9 mouse cellular contexts compared by ENCODE assay signal in genomic region chr6:137541216-137542176, GRCm38 (mm10).
DNase-seq lines count a peak whose midpoint lies in the region; ATAC-seq and TF ChIP-seq lines count a peak whose summit lies in the region.
"Had no signal": no experiment of that assay in that cellular context is flagged by ENCODE, and none has a peak within 500 bp of the region (broad histone marks: within the 10 kb centered on the region; RNA-seq: fewer than 3 reads in every experiment).

No protein-coding gene starts in this region.

- TF ChIP-seq POLR2A in bone marrow macrophage, adult 2 months (IDR thresholded peaks at IDR 0.05; ENCODE audit: borderline replicate concordance, low read depth, low read length): no peak

- WGBS in kidney, postnatal 0 days: 51% methylated on average over 17 of the region's 17 CpGs
- WGBS in kidney, embryonic 14.5 days: 58% methylated on average over 17 of the region's 17 CpGs
- WGBS in liver, embryonic 13.5 days (ENCODE audit: insufficient replicate concordance): 26% methylated on average over 17 of the region's 17 CpGs
- 54% methylated on average over 17 of the region's 17 CpGs for WGBS in stomach, embryonic 14.5 days

- no peaks in the 10 kb centered on the region for H3K36me3 ChIP-seq in kidney, postnatal 0 days (ENCODE audit: insufficient read depth, low read length)
- no peaks in the 10 kb centered on the region for H3K36me3 ChIP-seq in kidney, embryonic 14.5 days (ENCODE audit: control insufficient read depth, insufficient read depth, low read length)
- H3K36me3 ChIP-seq in liver, embryonic 13.5 days: no peaks in the 10 kb centered on the region
- H3K36me3 ChIP-seq in stomach, embryonic 14.5 days (ENCODE audit: control insufficient read depth, insufficient read depth, low read length): no peaks in the 10 kb centered on the region

- DNase-seq in kidney, postnatal 0 days (ENCODE audit: low spot score): no peak
- no peak for DNase-seq in liver, embryonic 13.5 days
- DNase-seq in right cerebral cortex, adult 2 months (ENCODE audit: low spot score in 2 of 2): no peak
- no peak for DNase-seq in ovary, postnatal 36 days (ENCODE audit: low spot score)
- no peak for DNase-seq in heart, postnatal 36 days

- H3K27ac ChIP-seq in kidney, postnatal 0 days: no peak overlapping the region
- no peak overlapping the region for H3K27ac ChIP-seq in kidney, embryonic 14.5 days (ENCODE audit: low read depth, low read length)
- peak overlapping the region; percentile 36 for H3K27ac ChIP-seq in bone marrow macrophage, adult 2 months (ENCODE audit: insufficient read depth, low read depth, low read length)
- H3K27ac ChIP-seq in liver, embryonic 13.5 days: no peak overlapping the region
- peak overlapping the region; percentile 41; the same call in 1 of the 2 replicates for H3K27ac ChIP-seq in stomach, embryonic 14.5 days (ENCODE audit: low read length)

- no peak overlapping the region for H3K4me2 ChIP-seq in kidney, postnatal 0 days (ENCODE audit: low read length)
- H3K4me2 ChIP-seq in kidney, embryonic 14.5 days (replicated peaks; ENCODE audit: low read depth, low read length): no peak overlapping the region
- peak overlapping the region; percentile 44 for H3K4me2 ChIP-seq in liver, embryonic 13.5 days
- H3K4me2 ChIP-seq in stomach, embryonic 14.5 days (replicated peaks; ENCODE audit: low read depth, low read length): no peak overlapping the region

- peak; percentile 21 for ATAC-seq in kidney, postnatal 0 days (replicated peaks; ENCODE audit: low FRiP score, low read depth)
- no peak for ATAC-seq in kidney, embryonic 14.5 days (ENCODE audit: low FRiP score, low TSS enrichment)
- peak; percentile 64 for ATAC-seq in liver, embryonic 13.5 days (ENCODE audit: low read depth)
- no peak for ATAC-seq in stomach, embryonic 14.5 days (ENCODE audit: insufficient number of reproducible peaks, insufficient read depth, low FRiP score, low read depth)
- ATAC-seq: Patski had no signal

- no peaks in the 10 kb centered on the region for H3K27me3 ChIP-seq in kidney, postnatal 0 days (ENCODE audit: insufficient read depth, low read length)
- H3K27me3 ChIP-seq in kidney, embryonic 14.5 days (ENCODE audit: control insufficient read depth, insufficient read depth, low read length): no peaks in the 10 kb centered on the region
- H3K27me3 ChIP-seq in liver, embryonic 13.5 days: 0 out of 2 replicates have a peak, but pooled peaks cover 3% of the 10 kb centered on the region
- H3K27me3 ChIP-seq in stomach, embryonic 14.5 days (ENCODE audit: control insufficient read depth, insufficient read depth, low read length): no peaks in the 10 kb centered on the region
- H3K27me3 ChIP-seq: Patski had no signal

- no peaks in the 10 kb centered on the region for H3K9me3 ChIP-seq in kidney, postnatal 0 days (replicated peaks; ENCODE audit: low read length)
- no peaks in the 10 kb centered on the region for H3K9me3 ChIP-seq in kidney, embryonic 14.5 days (ENCODE audit: control insufficient read depth, low read length)
- H3K9me3 ChIP-seq in liver, embryonic 13.5 days (replicated peaks): no peaks in the 10 kb centered on the region
- no peaks in the 10 kb centered on the region for H3K9me3 ChIP-seq in stomach, embryonic 14.5 days (ENCODE audit: control insufficient read depth, low read depth, low read length)

- no peak overlapping the region for H3K4me3 ChIP-seq in kidney, postnatal 0 days (replicated peaks; ENCODE audit: low read depth, low read length)
- no peak overlapping the region for H3K4me3 ChIP-seq in kidney, embryonic 14.5 days (ENCODE audit: low read length)
- peak overlapping the region; percentile 3; the same call in 1 of the 2 replicates for H3K4me3 ChIP-seq in bone marrow macrophage, adult 2 months (ENCODE audit: insufficient read depth, low read length)
- no peak overlapping the region for H3K4me3 ChIP-seq in liver, embryonic 13.5 days (replicated peaks)
- H3K4me3 ChIP-seq in stomach, embryonic 14.5 days (ENCODE audit: low read depth, low read length): no peak overlapping the region

- no peak for TF ChIP-seq CTCF in kidney, postnatal 0 days (IDR thresholded peaks at IDR 0.05; ENCODE audit: low read depth)
- TF ChIP-seq CTCF in bone marrow macrophage, adult 2 months (IDR thresholded peaks at IDR 0.05; ENCODE audit: low read depth, low read length): no peak

- intact Hi-C loops in heart, postnatal 36 days (cut with DNase I): no loop called here

- no peak overlapping the region for H3K9ac ChIP-seq in kidney, postnatal 0 days (ENCODE audit: low read depth, low read length)
- no peak overlapping the region for H3K9ac ChIP-seq in kidney, embryonic 14.5 days (ENCODE audit: low read depth, low read length)
- H3K9ac ChIP-seq in liver, embryonic 13.5 days: no peak overlapping the region
- H3K9ac ChIP-seq in stomach, embryonic 14.5 days (replicated peaks; ENCODE audit: low read depth, low read length): no peak overlapping the region

- 0 out of 2 replicates have a peak, but pooled peaks cover 6% of the 10 kb centered on the region for H3K4me1 ChIP-seq in kidney, postnatal 0 days (replicated peaks; ENCODE audit: insufficient read depth, low read length)
- 0 out of 2 replicates have a peak, but pooled peaks cover 8% of the 10 kb centered on the region for H3K4me1 ChIP-seq in kidney, embryonic 14.5 days (ENCODE audit: control insufficient read depth, insufficient read depth, low read length)
- H3K4me1 ChIP-seq in bone marrow macrophage, adult 2 months (ENCODE audit: control insufficient read depth, insufficient read depth, low read length): peaks cover 20% of the 10 kb centered on the region
- peaks cover 29% of the 10 kb centered on the region for H3K4me1 ChIP-seq in liver, embryonic 13.5 days (replicated peaks)
- H3K4me1 ChIP-seq in stomach, embryonic 14.5 days (ENCODE audit: control insufficient read depth, insufficient read depth, low read length): peaks cover 14% of the 10 kb centered on the region

Comparison
In these comparisons a context has a peak if more than half of its experiments do, and no peak if none do; other contexts are left out.
1. ATAC-seq: peak in kidney, postnatal 0 days (single experiment) and liver, embryonic 13.5 days (single experiment); none in kidney, embryonic 14.5 days (single experiment) and stomach, embryonic 14.5 days (single experiment).
2. H3K27ac ChIP-seq: peak in bone marrow macrophage, adult 2 months (single experiment) and stomach, embryonic 14.5 days (single experiment); none in kidney, postnatal 0 days (single experiment), kidney, embryonic 14.5 days (single experiment) and liver, embryonic 13.5 days (single experiment).